Mouse (Mus musculus) liver, postnatal 0 days (tissue): ENCODE measurements around the gene Krtap9-1. TPM values are rescaled to one million over a fixed set of nuclear protein-coding genes. Genes with fewer than 3 reads are reported as not detected.
"Not testable (repeated sequence)": the region's sequence is repeated elsewhere in the genome, so short reads cannot be mapped to it uniquely, and the experiment has no call there.

Experiments used
- ATAC-seq: fragments of 200-750 bp; cut with Nextera tagmentation; 2 replicates; pipeline ENCODE4 v1.8.0; 2017; ENCODE audit warnings: mild to moderate bottlenecking, moderate library complexity
- DNase-seq: peaks from one replicate; pipeline ENCODE4 v3.0.0-alpha.2; 2016
- H3K27ac ChIP-seq: fragments of 300-500 bp; sonication (generic); 2 replicates; pipeline ENCODE4 v1.5.1; 2014; ENCODE audit warnings: antibody characterized with exemption, moderate library complexity, mild to moderate bottlenecking, low read depth
- H3K27me3 ChIP-seq: fragments of 300-500 bp; sonication (generic); 2 replicates; pipeline ENCODE4 v1.6.1; 2014; ENCODE audit warnings: low read length, control low read depth, mixed read lengths; ENCODE audit not compliant: insufficient read depth
- H3K36me3 ChIP-seq: fragments of 300-500 bp; sonication (generic); replicated peaks from 2 replicates; pipeline ENCODE4 v1.6.1; 2014; ENCODE audit warnings: mild to moderate bottlenecking, control low read depth, low read length, moderate library complexity, mixed read lengths; ENCODE audit not compliant: insufficient read depth
- H3K4me1 ChIP-seq: fragments of 300-500 bp; sonication (generic); 2 replicates; pipeline ENCODE4 v1.6.1; 2014; ENCODE audit warnings: antibody characterized with exemption, mild to moderate bottlenecking, control low read depth; ENCODE audit not compliant: insufficient read depth
- H3K4me2 ChIP-seq: fragments of 300-500 bp; sonication (generic); 2 replicates; pipeline ENCODE4 v1.6.1; 2014; ENCODE audit warnings: low read depth, mild to moderate bottlenecking, low read length, moderate library complexity, mixed read lengths
- H3K4me3 ChIP-seq: fragments of 300-500 bp; sonication (generic); 2 replicates; pipeline ENCODE4 v1.5.1; 2014; ENCODE audit warnings: low read depth, low read length
- H3K9ac ChIP-seq: fragments of 300-500 bp; sonication (generic); replicated peaks from 2 replicates; pipeline ENCODE4 v1.6.1; 2014; ENCODE audit warnings: mild to moderate bottlenecking, moderate library complexity
- H3K9me3 ChIP-seq: fragments of 300-500 bp; sonication (generic); 2 replicates; pipeline ENCODE4 v1.6.1; 2016; ENCODE audit warnings: mild to moderate bottlenecking, control low read depth, low read length, mixed read lengths
- CTCF ChIP-seq: sonication (generic); IDR thresholded peaks from 2 replicates; pipeline ENCODE4 v1.5.1; 2016; ENCODE audit warnings: antibody characterized with exemption, low read depth
- EP300 ChIP-seq: IDR thresholded peaks from 2 replicates; pipeline ENCODE4 v1.6.1; 2016; ENCODE audit warnings: antibody characterized with exemption, low read depth, mild to moderate bottlenecking
- WGBS: fragments of 180-500 bp; shearing (Covaris S2); extraction: QIAGEN DNeasy Blood & Tissue Kit; methylation state at CpG from one replicate; pipeline ENCODE4 v1.1.7; 2014; ENCODE audit not compliant: insufficient replicate concordance; 5-methylcytosine and 5-hydroxymethylcytosine counted together
- polyA plus RNA-seq: library from polyadenylated mRNA; unstranded; fragments of >200 nt; fragmentation: Nextera tagmentation; extraction: Ambion mirVana; gene quantifications from 2 replicates; pipeline ENCODE4 v1.2.1, GENCODE M21; 2015

Krtap9-1 gene
- polyA plus RNA-seq, result not detected in 2 replicates

DNA sequence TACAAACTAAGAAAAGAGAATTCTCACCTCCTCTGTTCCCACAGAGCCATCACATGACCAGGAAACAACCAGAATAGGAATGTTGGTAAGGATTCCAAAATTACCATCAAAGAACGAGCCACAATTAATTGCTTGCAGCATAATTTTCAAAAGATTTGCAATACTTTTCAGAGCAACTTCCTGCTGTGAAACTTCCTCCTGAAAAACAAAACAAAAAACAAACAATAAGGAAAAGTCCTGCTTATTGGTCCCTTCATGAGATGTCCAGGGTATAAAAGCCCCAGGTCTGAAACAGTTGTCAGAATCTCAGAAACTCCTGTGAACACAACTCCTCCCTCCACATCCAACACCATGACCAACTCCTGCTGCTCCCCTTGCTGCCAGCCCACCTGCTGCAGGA is at the start of gene Krtap9-1:
Gene Krtap9-1 (plus strand): TSS at position 301 of the 400 bp plus-strand sequence.
- not testable (repeated sequence) for H3K4me2 ChIP-seq, H3K9ac ChIP-seq, ATAC-seq, H3K27ac ChIP-seq, H3K4me3 ChIP-seq, H3K4me1 ChIP-seq, H3K36me3 ChIP-seq, DNase-seq, H3K9me3 ChIP-seq, H3K27me3 ChIP-seq
- WGBS, result 57% methylated on average over 1 of the region's 1 CpGs

DNA sequence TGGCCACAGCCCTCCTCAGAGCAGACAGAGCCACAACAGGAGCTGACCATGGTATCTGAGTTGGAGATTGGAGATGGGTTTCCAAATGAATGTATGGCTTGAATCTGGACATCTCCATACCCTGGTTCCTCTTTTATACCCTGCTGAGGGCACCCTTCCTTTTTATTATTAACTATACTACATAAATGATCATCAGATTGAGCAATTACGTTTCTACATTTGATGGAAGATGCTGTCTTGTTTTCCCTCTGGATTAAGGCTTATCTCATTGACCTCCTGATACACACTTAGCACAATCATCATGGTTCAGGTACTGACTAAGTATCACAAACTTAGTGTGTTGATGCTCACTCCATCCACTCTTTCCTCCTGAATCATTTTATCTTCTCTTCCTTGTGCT is 35.2 kb upstream of the Krtap9-1 start, which contains the start of gene 2300003K06Rik:
Gene 2300003K06Rik (minus strand): TSS at position 101 of the 400 bp plus-strand sequence.
- WGBS, result 69% methylated on average over 1 of the region's 1 CpGs
- no peaks in the 10 kb centered on the region for H3K4me1 ChIP-seq
- ATAC-seq, result no peak
- no peaks in the 10 kb centered on the region for H3K36me3 ChIP-seq
- no peak within 1 kb of the TSS for H3K4me2 ChIP-seq
- H3K27ac ChIP-seq, result no peak within 1 kb of the TSS
- H3K9me3 ChIP-seq, result no peaks in the 10 kb centered on the region
- DNase-seq, result no peak
- H3K4me3 ChIP-seq, result no peak within 1 kb of the TSS
- TF ChIP-seq EP300, result no peak
- no peak for TF ChIP-seq CTCF
- no peak within 1 kb of the TSS for H3K9ac ChIP-seq
- H3K27me3 ChIP-seq, result no peaks in the 10 kb centered on the region

DNA sequence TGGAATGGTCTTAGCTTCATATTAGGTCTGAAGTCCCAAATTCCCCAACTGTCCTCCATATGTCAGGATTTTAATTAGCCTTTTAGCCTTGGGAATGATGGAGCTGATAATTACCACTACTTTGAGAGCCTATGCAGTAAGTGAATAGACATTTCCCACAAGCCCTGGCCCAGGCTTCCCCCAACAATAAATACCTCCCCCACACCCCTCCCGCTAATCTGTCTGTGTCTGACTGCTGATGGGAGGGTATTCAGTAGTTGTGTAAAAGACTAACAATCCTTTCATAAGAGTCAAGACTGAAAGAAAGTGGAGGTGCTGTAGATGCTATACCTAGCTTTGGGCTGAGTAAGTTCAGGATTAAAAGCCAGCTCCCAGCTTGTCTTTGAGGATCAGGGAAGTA is 31.0 kb upstream of the Krtap9-1 start:
- H3K27me3 ChIP-seq, result no peaks in the 10 kb centered on the region
- no peak for TF ChIP-seq EP300
- TF ChIP-seq CTCF, result no peak
- no peak overlapping the region for H3K27ac ChIP-seq
- WGBS, result 55% methylated on average over 1 of the region's 1 CpGs
- no peaks in the 10 kb centered on the region for H3K36me3 ChIP-seq
- ATAC-seq (no peak), DNase-seq (no peak)
- H3K4me3 ChIP-seq, result no peak overlapping the region
- no peaks in the 10 kb centered on the region for H3K4me1 ChIP-seq
- H3K9me3 ChIP-seq, result no peaks in the 10 kb centered on the region
- no peak overlapping the region for H3K4me2 ChIP-seq
- H3K9ac ChIP-seq, result no peak overlapping the region

DNA sequence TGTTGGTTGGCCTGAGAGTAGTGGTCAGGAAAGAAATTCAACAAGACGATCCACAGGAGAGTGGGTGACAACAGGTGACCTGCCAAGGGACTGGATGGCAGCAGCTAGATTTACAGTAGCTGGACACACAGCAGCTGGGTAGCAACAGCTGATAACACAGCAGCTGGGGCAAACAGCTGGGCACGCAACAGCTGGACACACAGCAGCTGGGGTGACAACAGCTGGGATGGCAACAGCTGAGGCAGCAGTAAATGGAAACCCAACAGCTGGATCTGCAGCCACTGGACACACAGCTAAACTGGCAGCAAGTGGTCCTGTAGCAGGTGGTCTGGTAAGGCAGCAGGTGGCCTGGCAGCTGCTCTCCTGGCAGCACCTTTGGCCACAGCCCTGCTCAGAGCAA is 26.4 kb upstream of the Krtap9-1 start:
- H3K27me3 ChIP-seq, result no peaks in the 10 kb centered on the region
- 79% methylated on average over 2 of the region's 2 CpGs for WGBS
- H3K4me1 ChIP-seq, result no peaks in the 10 kb centered on the region
- TF ChIP-seq CTCF (no peak), EP300 (no peak)
- H3K4me3 ChIP-seq, result no peak overlapping the region
- H3K36me3 ChIP-seq, result no peaks in the 10 kb centered on the region
- no peaks in the 10 kb centered on the region for H3K9me3 ChIP-seq
- H3K4me2 ChIP-seq, result no peak overlapping the region
- DNase-seq, result no peak
- H3K27ac ChIP-seq, result no peak overlapping the region
- ATAC-seq, result no peak
- no peak overlapping the region for H3K9ac ChIP-seq

DNA sequence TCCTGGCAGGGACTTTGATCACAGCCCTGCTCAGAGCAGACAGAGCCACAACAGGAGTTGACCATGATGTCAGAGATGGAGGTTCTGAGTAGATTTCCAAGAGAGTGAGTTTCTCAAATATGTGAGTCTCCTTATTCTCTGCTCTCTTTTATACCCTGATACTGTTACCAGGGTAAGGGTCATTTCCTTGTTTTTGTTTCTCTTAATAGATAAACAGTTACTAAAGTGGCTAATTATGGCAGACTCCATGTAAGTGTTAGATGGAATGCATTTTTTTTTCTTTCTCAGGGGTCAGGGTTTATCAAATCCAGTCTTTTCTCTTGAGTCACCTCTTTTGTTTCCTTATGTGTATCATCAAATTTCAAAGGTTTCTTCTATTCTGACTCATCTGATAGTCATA is 21.7 kb upstream of the Krtap9-1 start, which contains the start of gene Krtap4-16:
Gene Krtap4-16 (minus strand): TSS at position 101 of the 400 bp plus-strand sequence.
- no peaks in the 10 kb centered on the region for H3K36me3 ChIP-seq
- no peak within 1 kb of the TSS for H3K27ac ChIP-seq
- DNase-seq, result no peak
- H3K9me3 ChIP-seq, result no peaks in the 10 kb centered on the region
- no peaks in the 10 kb centered on the region for H3K27me3 ChIP-seq
- H3K4me2 ChIP-seq, result no peak within 1 kb of the TSS
- H3K9ac ChIP-seq, result no peak within 1 kb of the TSS
- no peak for ATAC-seq
- no peak within 1 kb of the TSS for H3K4me3 ChIP-seq
- H3K4me1 ChIP-seq, result no peaks in the 10 kb centered on the region
- TF ChIP-seq CTCF, result no peak
- TF ChIP-seq EP300, result no peak

DNA sequence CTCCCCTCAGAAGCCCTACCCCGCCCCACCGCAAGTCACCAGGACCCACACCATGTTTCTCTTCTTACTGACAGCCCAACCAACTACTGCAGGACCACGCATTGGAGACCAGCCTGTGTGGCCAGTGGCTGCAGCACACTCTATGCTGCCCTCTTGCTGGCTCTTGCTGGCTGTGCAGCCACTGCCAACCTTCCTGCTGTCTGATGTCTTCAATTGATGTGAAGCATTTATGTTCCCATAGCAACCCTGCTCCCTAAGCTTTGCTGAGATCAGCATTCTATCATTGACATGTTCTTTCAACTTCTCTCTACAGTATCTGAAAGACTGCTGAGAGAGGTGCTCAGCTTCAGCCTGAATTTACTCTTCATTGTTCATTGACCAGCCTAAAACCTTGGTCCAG is 19.1 kb upstream of the Krtap9-1 start:
- Histone ChIP-seq H3K4me1 (no peaks in the 10 kb centered on the region), H3K9ac (no peak overlapping the region), H3K36me3 (no peaks in the 10 kb centered on the region), H3K4me2 (no peak overlapping the region), H3K27ac (no peak overlapping the region), H3K4me3 (no peak overlapping the region), H3K27me3 (no peaks in the 10 kb centered on the region), H3K9me3 (no peaks in the 10 kb centered on the region)
- DNase-seq, result no peak
- 58% methylated on average over 3 of the region's 3 CpGs for WGBS
- ATAC-seq, result no peak
- TF ChIP-seq CTCF, result peak; percentile 39
- TF ChIP-seq EP300, result no peak

DNA sequence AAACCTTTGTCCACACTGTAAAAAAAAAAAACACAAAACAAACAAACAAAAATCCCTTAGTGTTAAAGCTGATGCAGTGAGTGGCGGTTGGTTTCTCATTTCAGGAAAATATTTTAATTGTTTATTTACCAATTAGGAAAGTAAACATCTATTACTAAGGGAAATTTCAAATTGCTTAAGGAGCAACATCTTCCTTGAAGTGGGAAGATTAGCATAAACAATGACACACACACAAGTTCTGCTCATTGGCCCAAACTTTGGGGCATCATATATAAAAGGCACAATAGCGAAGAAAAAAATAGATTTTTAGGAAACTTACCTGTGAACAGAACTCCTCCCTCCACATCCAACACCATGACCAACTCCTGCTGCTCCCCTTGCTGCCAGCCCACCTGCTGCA is 15.6 kb upstream of the Krtap9-1 start, which contains the start of gene Gm11568:
Gene Gm11568 (plus strand): TSS at position 301 of the 400 bp plus-strand sequence.
- WGBS, result 76% methylated on average over 2 of the region's 2 CpGs
- Histone ChIP-seq H3K4me3 (no peak within 1 kb of the TSS), H3K4me1 (no peaks in the 10 kb centered on the region), H3K4me2 (no peak within 1 kb of the TSS), H3K27me3 (no peaks in the 10 kb centered on the region), H3K27ac (no peak within 1 kb of the TSS), H3K9me3 (no peaks in the 10 kb centered on the region), H3K36me3 (no peaks in the 10 kb centered on the region), H3K9ac (no peak within 1 kb of the TSS)
- TF ChIP-seq CTCF (no peak), EP300 (no peak)
- ATAC-seq, result no peak
- no peak for DNase-seq
